Mouse (Mus musculus): ENCODE results near the gene Mad2l2.
"Not testable (repeated sequence)": the region's sequence is repeated elsewhere in the genome, so short reads cannot be mapped to it uniquely, and the experiment has no call there.

Mad2l2 gene

DNA sequence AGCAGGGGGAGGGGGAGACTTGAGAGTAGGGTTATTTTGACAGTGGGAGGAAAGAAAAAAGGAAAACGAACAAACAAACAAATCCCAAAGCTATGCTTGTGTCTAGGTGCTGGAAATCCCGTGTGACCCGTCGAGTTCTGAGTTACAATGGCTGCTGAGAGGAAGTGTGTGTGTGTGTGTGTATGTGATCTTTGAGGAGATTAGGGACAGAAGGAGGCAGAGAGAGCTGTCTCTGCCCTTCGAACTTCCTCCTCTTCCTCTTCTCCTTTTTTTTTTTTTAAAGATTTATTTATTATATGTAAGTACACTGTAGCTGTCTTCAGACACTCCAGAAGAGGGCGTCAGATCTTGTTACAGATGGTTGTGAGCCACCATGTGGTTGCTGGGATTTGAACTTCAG, 46.4 kb downstream of the Mad2l2 start:
- DNase-seq: not testable (repeated sequence)

DNA sequence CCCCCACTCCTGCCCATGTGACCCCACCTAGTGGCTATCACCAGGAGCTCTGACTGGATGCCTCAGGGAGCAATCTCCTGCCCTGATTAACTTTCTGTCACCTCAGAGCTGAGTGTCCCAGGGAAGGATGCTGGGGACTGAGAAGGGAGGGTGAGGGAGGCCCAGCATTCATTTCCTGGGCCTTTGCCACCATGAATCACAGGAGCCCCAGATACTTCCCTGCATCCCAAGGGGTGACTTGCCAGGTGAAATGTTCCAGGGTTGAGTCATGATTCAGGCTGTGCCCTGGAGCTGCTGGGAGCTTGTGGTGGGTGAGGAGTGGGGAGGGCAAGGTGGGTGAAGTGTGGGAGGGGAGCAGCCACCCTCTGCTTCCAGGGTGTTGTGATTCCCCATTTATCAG, 47.5 kb downstream of the Mad2l2 start:
- DNase-seq: no peak

GRCm38 (mm10) chr4:148181483-148181882, 51.3 kb downstream of the Mad2l2 start:
- DNase-seq: no peak

DNA sequence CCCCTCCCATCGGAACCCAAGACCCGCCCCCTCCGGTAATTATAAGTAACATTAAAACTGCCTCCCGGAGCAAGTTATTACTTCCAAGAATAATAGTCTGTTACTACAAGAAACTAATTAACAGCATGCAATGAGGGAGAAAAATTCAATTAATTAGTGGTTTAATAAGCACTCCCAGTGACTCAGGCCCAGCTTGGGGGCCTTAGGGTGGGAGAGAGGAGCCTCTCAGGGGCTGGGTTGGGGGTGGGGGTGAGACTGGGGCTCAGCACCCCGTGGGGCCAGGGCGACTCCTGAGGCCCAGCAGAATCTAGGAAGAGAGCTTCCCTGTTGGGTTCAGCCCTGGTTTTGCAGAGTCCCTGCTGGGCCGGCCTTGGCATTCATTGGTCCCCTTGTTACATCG, 52.2 kb downstream of the Mad2l2 start:
- no peak for DNase-seq

GRCm38 (mm10) chr4:148184564-148184963, 54.4 kb downstream of the Mad2l2 start:
- no peak for DNase-seq

DNA sequence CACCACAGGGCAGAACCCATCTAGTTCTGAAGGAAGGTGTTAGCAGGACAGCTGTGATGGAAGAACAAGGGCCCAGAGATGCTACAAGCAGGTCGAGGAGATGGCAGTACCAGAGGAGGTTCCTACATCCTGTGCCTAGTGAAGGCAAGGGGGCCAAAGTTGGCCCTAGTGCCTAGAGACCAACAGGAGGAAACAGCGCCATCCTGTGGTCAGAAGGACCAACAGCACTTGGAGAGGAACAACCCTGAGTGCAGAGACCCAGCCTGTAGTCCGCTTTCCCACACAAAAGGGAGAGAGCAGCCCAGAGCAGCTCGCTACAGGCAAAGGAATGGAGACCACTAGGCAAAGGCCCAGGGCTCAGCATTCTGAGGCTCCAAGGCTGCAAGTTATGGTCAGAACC, 55.6 kb downstream of the Mad2l2 start:
- DNase-seq: no peak

GRCm38 (mm10) chr4:148188767-148189166, 58.6 kb downstream of the Mad2l2 start:
- not testable (repeated sequence) for DNase-seq

- no peak for DNase-seq
Observed at GRCm38 (mm10) chr4:148192707-148193245, 62.6 kb downstream of the Mad2l2 start.

GRCm38 (mm10) chr4:148194400-148194799, 64.2 kb downstream of the Mad2l2 start:
- no peak for DNase-seq

All from spleen, adult 18-20 months (tissue).